Mouse (Mus musculus) Patski (cell line): ENCODE results near the gene Ccdc78. TPM values are rescaled to one million over a fixed set of nuclear protein-coding genes. Genes with fewer than 3 reads are reported as not detected.

ENCODE experiments used
- ATAC-seq: fragments of 100-300 bp; one replicate; pipeline ENCODE4 v1.8.0; 2021
- CTCF ChIA-PET: fragments of 350-600 bp; sonication (Branson Sonifier 250); formaldehyde crosslinking; loops from one replicate; lab custom pipeline; 2022; ENCODE audit warnings: inconsistent platforms; lab: Charles Lee
- POLR2A ChIA-PET: fragments of 350-600 bp; sonication (Branson Sonifier 250); formaldehyde crosslinking; loops from one replicate; lab custom pipeline; 2022; ENCODE audit warnings: antibody characterized with exemption, inconsistent platforms; lab: Charles Lee
- DNase-seq: peaks from one replicate; pipeline ENCODE4 v3.0.0-alpha.2; 2011; ENCODE audit warnings: low read depth, low spot score
- H3K27me3 ChIP-seq: fragments of 371-371 bp; one replicate; pipeline ENCODE4 v1.5.1; 2021
- CTCF ChIP-seq: fragments of 100-300 bp; IDR thresholded peaks from one replicate; pipeline ENCODE4 v1.5.1; 2021
- in situ Hi-C: fragments of 300-500 bp; cut with MboI; formaldehyde crosslinking; loops from 3 replicates; pipeline ENCODE4 v1.11.1; 2018; ENCODE audit warnings: low pct_unique_long_range_greater_than_20kb, mixed read lengths
- polyA plus RNA-seq: library from polyadenylated mRNA; unstranded; gene quantifications from one replicate; pipeline ENCODE4 v1.2.3, GENCODE M21; 2021

The Ccdc78 gene
- polyA plus RNA-seq, 1 experiment from 2014 or later, result 0.30 TPM

GRCm38 (mm10) chr17:25838904-25839303 lies 52.5 kb downstream of the Ccdc78 start:
- ChIA-PET POLR2A (interaction anchor here (0.6 kb wide), 1 partner anchor 14 kb away, joined by 3 read pairs; no protein-coding TSS in a partner anchor), CTCF (no interaction called here)
- H3K27me3 ChIP-seq, result no peaks in the 10 kb centered on the region
- no peak for TF ChIP-seq CTCF
- no peak for ATAC-seq
- DNase-seq, result no peak
- in situ Hi-C loops, result no loop called here

DNA sequence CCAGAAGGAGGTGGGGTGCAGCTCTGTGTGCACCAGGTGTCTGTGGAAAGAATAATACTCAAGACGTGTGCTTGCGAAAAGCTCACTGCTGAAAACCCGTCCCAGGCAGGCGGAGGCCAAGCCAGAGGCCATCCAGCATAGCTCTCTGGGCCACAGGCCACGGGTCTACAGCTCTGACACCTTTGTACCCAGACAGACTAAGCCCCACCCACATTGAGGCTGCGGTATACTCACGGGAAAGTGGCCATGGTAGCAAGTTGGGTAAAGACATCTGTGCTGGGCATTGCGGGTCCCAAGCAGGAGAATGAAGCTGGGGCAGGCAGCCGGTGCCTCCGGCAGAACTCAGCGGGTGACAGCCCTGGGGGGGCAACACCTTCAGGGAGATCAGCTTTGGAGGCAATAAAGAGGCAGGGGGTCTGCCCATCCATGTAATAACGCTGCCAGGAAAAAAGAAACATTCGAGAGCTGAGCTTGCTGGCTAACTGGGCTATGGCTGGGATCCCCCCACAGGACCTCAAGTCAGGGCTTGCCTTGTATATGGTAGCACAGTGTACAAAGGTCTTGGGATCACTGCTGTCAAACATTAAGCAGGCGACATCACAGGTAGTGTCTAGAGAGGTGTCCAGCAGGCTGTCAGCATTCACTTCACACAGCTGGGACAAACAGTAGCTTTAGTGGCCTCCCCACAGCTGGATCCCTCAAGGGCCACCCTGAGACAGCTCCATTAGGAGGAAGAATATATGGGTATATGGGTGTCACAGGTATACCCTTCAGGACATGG lies 53.3 kb downstream of the Ccdc78 start:
- TF ChIP-seq CTCF, result no peak
- no peaks in the 10 kb centered on the region for H3K27me3 ChIP-seq
- ChIA-PET POLR2A (interaction anchor here (0.6 to 1.2 kb wide), 2 partner anchors 14 to 22 kb away, joined by 3 read pairs; partner anchors contain the start of gene Wdr90), CTCF (no interaction called here)
- no peak for DNase-seq
- no peak for ATAC-seq
- in situ Hi-C loops, result no loop called here

Other genes with a start within 250 kb of the Ccdc78 start
- gene Sox8, start 215.9 kb upstream of the Ccdc78 start, polyA plus RNA-seq, result 16.7 TPM
- 40.2 TPM for gene Lmf1, start 207.5 kb upstream of the Ccdc78 start, polyA plus RNA-seq
- not detected for gene Gng13, start 69.4 kb upstream of the Ccdc78 start, polyA plus RNA-seq
- 13.0 TPM for gene Chtf18, start 59.2 kb upstream of the Ccdc78 start, polyA plus RNA-seq
- gene Rpusd1, start 58.9 kb upstream of the Ccdc78 start, polyA plus RNA-seq, result 18.5 TPM
- not detected for gene Mslnl, start 50.5 kb upstream of the Ccdc78 start, polyA plus RNA-seq
- 0.99 TPM for gene Msln, start 32.2 kb upstream of the Ccdc78 start, polyA plus RNA-seq
- 44.9 TPM for gene Narfl, start 12.8 kb upstream of the Ccdc78 start, polyA plus RNA-seq
- 108 TPM for gene Haghl, start 907 bp upstream of the Ccdc78 start, polyA plus RNA-seq
- 73.5 TPM for gene Fam173a, start 6.3 kb downstream of the Ccdc78 start, polyA plus RNA-seq
- gene AC134908.4, start 9.1 kb downstream of the Ccdc78 start, polyA plus RNA-seq, result 0.09 TPM
- 39.8 TPM for gene Metrn, start 10.6 kb downstream of the Ccdc78 start, polyA plus RNA-seq
- gene Fbxl16, start 22.5 kb downstream of the Ccdc78 start, polyA plus RNA-seq, result 4.0 TPM
- gene Wdr24, start 37.0 kb downstream of the Ccdc78 start, polyA plus RNA-seq, result 29.9 TPM
- gene Jmjd8, start 42.3 kb downstream of the Ccdc78 start, polyA plus RNA-seq, result 22.9 TPM
- gene Stub1, start 46.8 kb downstream of the Ccdc78 start, polyA plus RNA-seq, result 188 TPM
- gene Rhbdl1, start 50.7 kb downstream of the Ccdc78 start, polyA plus RNA-seq, result 5.0 TPM
- 6.0 TPM for gene Gm20683, start 55.2 kb downstream of the Ccdc78 start, polyA plus RNA-seq
- gene Rhot2, start 58.3 kb downstream of the Ccdc78 start, polyA plus RNA-seq, result 96.4 TPM
- gene Wdr90, start 74.9 kb downstream of the Ccdc78 start, polyA plus RNA-seq, result 27.7 TPM
- 57.8 TPM for gene Mcrip2, start 82.2 kb downstream of the Ccdc78 start, polyA plus RNA-seq
- 81.4 TPM for gene Mettl26, start 88.5 kb downstream of the Ccdc78 start, polyA plus RNA-seq
- 0.35 TPM for gene Wfikkn1, start 94.3 kb downstream of the Ccdc78 start, polyA plus RNA-seq
- gene Rab40c, start 133.1 kb downstream of the Ccdc78 start, polyA plus RNA-seq, result 20.2 TPM
- 104 TPM for gene Pigq, start 158.4 kb downstream of the Ccdc78 start, polyA plus RNA-seq
- 0.05 TPM for gene Nhlrc4, start 158.4 kb downstream of the Ccdc78 start, polyA plus RNA-seq
- 0.08 TPM for gene A930017K11Rik, start 166.0 kb downstream of the Ccdc78 start, polyA plus RNA-seq
- 23.7 TPM for gene Capn15, start 199.2 kb downstream of the Ccdc78 start, polyA plus RNA-seq